Mouse (Mus musculus): ENCODE measurements around the gene Minos1. TPM values are rescaled to one million over a fixed set of nuclear protein-coding genes. Genes with fewer than 3 reads are reported as not detected.

The Minos1 gene
- polyA plus RNA-seq, 1 experiment from 2014 or later = 389 TPM

DNA sequence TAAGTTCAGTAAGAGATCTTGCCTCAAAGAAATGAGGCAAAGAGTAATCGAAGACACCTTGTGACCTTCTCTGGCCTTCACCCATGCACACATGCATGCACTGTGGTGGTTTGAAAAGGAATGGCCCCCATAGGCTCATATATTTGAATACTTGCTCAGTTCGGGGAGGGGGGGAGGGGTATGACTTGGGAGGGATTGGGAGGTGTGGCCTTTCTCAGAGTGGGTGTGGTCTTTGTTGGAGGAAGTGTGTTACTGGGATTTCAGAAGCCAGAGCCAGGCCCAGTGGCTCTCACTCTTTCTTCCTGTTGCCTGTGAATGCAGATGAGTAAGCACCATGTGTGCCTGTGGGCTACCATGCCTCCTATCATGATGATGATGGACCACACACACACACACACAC lies 5.1 kb upstream of the Minos1 start:
- Histone ChIP-seq H3K4me3 (no peak overlapping the region), H3K9me3 (peaks cover 4% of the 10 kb centered on the region; the same call in 1 of the 2 replicates), H3K4me1 (peaks cover 6% of the 10 kb centered on the region), H3K36me3 (replicated peaks) (no peaks in the 10 kb centered on the region), H3K27ac (no peak overlapping the region), H3K27me3 (ENCODE audit: poor library complexity, severe bottlenecking) (no peaks in the 10 kb centered on the region)
- 77% methylated on average over 2 of the region's 2 CpGs for WGBS
- DNase-seq (ENCODE audit: extremely low spot score, low spot score) = no peak

DNA sequence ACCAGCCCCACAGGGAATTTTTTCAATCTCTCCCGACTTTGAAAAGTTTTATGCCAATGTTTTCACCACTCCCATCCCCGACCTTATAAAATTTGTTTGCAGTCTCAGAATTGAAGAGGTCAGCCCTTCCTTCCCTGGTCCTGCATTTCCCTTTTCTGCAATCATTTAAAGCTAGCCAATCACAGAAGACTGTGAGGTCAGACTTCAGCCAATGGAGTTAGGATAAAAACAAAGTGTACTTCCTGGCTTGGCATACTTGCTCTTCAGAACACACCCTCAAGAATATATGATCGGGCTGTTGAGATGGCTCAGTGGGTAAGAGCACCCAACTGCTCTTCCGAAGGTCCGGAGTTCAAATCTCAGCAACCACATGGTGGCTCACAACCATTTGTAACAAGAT lies 2.2 kb upstream of the Minos1 start:
- H3K4me1 ChIP-seq = peaks cover 23% of the 10 kb centered on the region
- peaks cover 4% of the 10 kb centered on the region; the same call in 1 of the 2 replicates for H3K9me3 ChIP-seq
- H3K4me3 ChIP-seq = no peak overlapping the region
- no peak for DNase-seq (ENCODE audit: extremely low spot score, low spot score)
- 86% methylated on average over 5 of the region's 5 CpGs for WGBS
- H3K36me3 ChIP-seq (replicated peaks) = no peaks in the 10 kb centered on the region
- no peaks in the 10 kb centered on the region for H3K27me3 ChIP-seq (ENCODE audit: poor library complexity, severe bottlenecking)
- no peak overlapping the region for H3K27ac ChIP-seq

DNA sequence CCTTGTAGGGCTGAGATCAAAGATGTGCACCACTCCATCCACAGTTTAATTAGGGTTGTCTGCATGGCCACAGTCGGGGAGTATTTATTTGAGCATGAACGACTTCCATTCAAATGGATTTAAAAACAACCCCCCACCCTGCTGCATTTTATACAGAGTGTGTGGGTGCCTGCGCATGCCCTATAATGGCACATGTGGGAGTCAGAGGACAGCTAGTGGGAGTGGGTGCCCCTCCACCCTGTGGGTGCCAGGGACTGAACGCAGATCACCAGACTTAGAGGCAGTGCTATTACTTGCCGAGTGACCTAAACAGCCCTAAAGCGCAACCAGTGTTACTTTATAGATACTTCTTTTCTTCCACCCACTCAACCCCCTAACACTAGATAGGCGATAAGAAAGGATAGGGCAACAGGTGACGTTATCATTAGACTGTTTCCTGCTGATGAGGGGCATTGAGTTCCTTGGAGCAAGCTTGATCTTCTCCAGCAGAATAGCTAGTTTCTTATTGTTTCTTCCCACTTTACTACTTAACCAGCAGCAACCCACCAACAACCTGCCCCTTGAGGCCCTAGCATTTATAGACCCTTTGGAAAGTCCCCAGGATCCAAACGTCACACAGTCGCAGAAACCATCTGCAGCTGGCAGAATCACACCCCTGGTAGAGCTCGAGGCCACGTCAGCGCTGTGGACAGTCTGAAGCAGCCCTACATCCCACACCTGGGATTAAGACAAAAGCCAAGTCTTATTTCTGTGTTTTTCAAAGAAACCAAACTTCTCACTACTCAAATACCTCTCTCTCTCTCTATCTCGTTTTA lies 1.2 kb upstream of the Minos1 start:
- no peak overlapping the region for H3K4me3 ChIP-seq
- no peaks in the 10 kb centered on the region for H3K27me3 ChIP-seq (ENCODE audit: poor library complexity, severe bottlenecking)
- H3K36me3 ChIP-seq (replicated peaks) = peaks cover 5% of the 10 kb centered on the region
- peaks cover 23% of the 10 kb centered on the region for H3K4me1 ChIP-seq
- H3K9me3 ChIP-seq = peaks cover under 1% of the 10 kb centered on the region; the same call in 1 of the 2 replicates
- no peak overlapping the region for H3K27ac ChIP-seq
- no peak for DNase-seq (ENCODE audit: extremely low spot score, low spot score)
- WGBS = 85% methylated on average over 14 of the region's 14 CpGs

DNA sequence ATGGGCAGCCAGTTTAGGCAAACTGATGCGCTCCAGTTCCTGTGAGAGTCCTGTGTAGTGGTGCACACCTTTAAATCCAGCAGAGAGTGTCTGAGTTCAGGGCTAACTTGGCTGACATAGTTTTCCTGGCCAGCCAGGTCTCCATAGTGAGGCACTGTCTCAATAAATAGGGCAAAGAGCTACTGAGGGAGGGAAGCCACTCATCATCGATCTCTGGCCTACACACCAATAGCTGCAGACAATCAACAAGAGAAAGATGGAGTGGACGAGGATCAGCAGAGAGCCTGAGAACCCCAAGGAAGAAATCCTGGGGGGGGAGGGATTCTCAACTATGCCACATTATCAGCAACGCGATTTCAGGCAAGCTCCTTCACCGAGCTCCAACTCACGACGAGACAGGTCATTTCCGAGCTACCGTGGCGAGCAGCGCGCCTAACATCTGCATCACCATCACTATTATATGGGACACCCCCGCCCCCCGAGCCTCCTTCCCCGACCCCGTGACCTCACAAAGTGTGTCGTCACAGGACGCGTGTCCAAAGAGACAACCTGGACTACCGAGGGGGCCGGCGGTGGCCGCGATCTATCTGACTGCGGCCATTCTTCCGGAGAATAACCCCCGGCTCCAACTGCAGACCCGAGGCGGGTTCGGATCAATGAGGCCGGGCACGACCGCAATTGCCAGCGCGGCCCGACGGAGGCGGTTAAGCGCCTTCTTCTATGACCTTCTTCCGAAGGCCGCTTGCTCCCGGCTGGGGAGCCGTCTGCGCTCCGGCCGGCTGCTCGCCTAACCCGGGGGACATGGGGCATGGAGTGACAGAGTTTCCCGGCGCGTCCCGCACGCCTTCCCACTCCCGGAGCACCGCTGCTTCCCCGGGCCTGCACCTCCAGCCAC lies 860 bp downstream of the Minos1 start:
- peak; percentile 45 for DNase-seq (ENCODE audit: extremely low spot score, low spot score)
- Histone ChIP-seq H3K27ac (peak overlapping the region; percentile 93), H3K4me1 (peaks cover 23% of the 10 kb centered on the region), H3K9me3 (peaks cover 8% of the 10 kb centered on the region; the same call in 1 of the 2 replicates), H3K4me3 (peak overlapping the region; percentile 98), H3K27me3 (ENCODE audit: poor library complexity, severe bottlenecking) (no peaks in the 10 kb centered on the region), H3K36me3 (replicated peaks) (peaks cover 13% of the 10 kb centered on the region)
- 3% methylated on average over 57 of the region's 57 CpGs for WGBS

DNA sequence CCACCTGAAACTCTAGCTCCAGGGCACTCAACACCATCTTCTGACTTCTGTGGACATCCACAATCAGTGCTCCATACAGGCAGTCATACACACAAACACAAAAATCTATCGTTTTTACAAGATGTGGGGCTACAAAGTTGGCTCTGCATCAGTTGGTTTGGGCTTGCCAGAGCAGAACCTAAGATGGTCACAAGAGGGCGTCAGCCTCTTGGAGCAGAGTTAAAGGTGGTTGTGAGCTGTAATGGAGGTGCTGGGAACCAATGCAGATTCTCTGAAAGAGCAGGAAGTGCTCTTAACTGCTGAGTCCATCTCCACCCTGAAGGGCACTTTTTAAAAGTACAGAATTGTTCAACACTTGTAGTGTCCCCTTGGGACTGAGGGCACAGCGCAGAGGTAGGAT lies 4.4 kb downstream of the Minos1 start:
- WGBS = 90% methylated on average over 3 of the region's 3 CpGs
- Histone ChIP-seq H3K4me3 (no peak overlapping the region), H3K27me3 (ENCODE audit: poor library complexity, severe bottlenecking) (no peaks in the 10 kb centered on the region), H3K27ac (no peak overlapping the region), H3K4me1 (peaks cover 18% of the 10 kb centered on the region), H3K36me3 (replicated peaks) (peaks cover 13% of the 10 kb centered on the region), H3K9me3 (peaks cover 8% of the 10 kb centered on the region; the same call in 1 of the 2 replicates)
- DNase-seq (ENCODE audit: extremely low spot score, low spot score) = no peak

DNA sequence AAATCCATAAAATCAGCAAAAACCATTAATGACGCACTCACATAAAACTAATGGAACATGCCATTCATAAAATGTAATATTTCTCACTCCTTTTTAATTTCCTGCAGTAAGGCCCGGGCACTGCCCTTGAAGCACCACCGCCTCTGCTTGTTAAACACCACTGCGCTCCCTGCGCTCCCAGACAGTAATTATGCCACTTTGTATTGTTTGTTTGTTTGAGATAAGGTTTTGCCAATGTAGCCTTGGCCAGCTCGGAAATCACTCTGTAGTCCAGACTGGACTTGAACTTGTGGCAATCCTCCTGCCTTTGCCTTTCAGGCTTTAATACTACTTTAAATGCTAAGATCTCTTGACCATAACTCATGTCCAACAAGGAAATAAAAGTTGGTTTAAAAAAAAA lies 6.0 kb downstream of the Minos1 start:
- Histone ChIP-seq H3K36me3 (replicated peaks) (peaks cover 13% of the 10 kb centered on the region), H3K4me1 (peaks cover 12% of the 10 kb centered on the region), H3K4me3 (no peak overlapping the region), H3K27me3 (ENCODE audit: poor library complexity, severe bottlenecking) (no peaks in the 10 kb centered on the region), H3K27ac (no peak overlapping the region), H3K9me3 (peaks cover 8% of the 10 kb centered on the region; the same call in 1 of the 2 replicates)
- WGBS = 97% methylated on average over 6 of the region's 6 CpGs
- DNase-seq (ENCODE audit: extremely low spot score, low spot score) = no peak

DNA sequence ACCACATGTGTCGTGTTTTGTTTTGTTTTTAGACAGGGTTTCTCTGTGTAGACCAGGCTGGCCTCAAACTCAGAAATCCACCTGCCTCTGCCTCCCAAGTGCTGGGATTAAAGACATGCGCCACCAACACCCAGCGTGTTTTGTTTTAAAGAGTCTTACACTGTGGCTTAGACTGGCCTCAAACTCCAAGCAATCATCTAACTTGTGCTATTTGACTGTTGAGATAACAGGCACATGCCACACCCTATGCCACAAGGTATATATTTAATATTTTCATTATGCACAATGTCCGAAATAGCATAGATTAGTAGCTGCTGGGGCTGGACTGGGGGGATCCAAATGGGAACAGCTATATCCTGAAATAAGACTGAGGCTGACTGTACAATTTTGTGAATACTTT lies 8.4 kb downstream of the Minos1 start:
- H3K36me3 ChIP-seq (replicated peaks) = peaks cover 13% of the 10 kb centered on the region
- peaks cover 8% of the 10 kb centered on the region; the same call in 1 of the 2 replicates for H3K9me3 ChIP-seq
- DNase-seq (ENCODE audit: extremely low spot score, low spot score) = no peak
- H3K27ac ChIP-seq = no peak overlapping the region
- H3K4me3 ChIP-seq = no peak overlapping the region
- no peaks in the 10 kb centered on the region for H3K27me3 ChIP-seq (ENCODE audit: poor library complexity, severe bottlenecking)
- 91% methylated on average over 4 of the region's 4 CpGs for WGBS
- no peaks in the 10 kb centered on the region for H3K4me1 ChIP-seq

- DNase-seq (ENCODE audit: extremely low spot score, low spot score) = no peak
- WGBS = 82% methylated on average over 7 of the region's 7 CpGs
- H3K4me1 ChIP-seq = peaks cover 9% of the 10 kb centered on the region
- H3K9me3 ChIP-seq = no peaks in the 10 kb centered on the region
- H3K27me3 ChIP-seq (ENCODE audit: poor library complexity, severe bottlenecking) = no peaks in the 10 kb centered on the region
- no peaks in the 10 kb centered on the region for H3K36me3 ChIP-seq (replicated peaks)
- no peak overlapping the region for H3K4me3 ChIP-seq
- no peak overlapping the region for H3K27ac ChIP-seq
Measured at GRCm38 (mm10) chr4:139120998-139121397, 9.9 kb downstream of the Minos1 start.

- Histone ChIP-seq H3K27me3 (ENCODE audit: poor library complexity, severe bottlenecking) (no peaks in the 10 kb centered on the region), H3K36me3 (replicated peaks) (no peaks in the 10 kb centered on the region), H3K27ac (no peak overlapping the region), H3K4me1 (peaks cover 11% of the 10 kb centered on the region), H3K4me3 (no peak overlapping the region), H3K9me3 (no peaks in the 10 kb centered on the region)
- WGBS = 91% methylated on average over 4 of the region's 4 CpGs
- no peak for DNase-seq (ENCODE audit: extremely low spot score, low spot score)
Measured at GRCm38 (mm10) chr4:139120281-139120814, 10.6 kb downstream of the Minos1 start.

GRCm38 (mm10) chr4:139116356-139117063 lies 14.4 kb downstream of the Minos1 start:
- DNase-seq (ENCODE audit: extremely low spot score, low spot score) = no peak
- no peaks in the 10 kb centered on the region for H3K9me3 ChIP-seq
- H3K27ac ChIP-seq = peak overlapping the region; percentile 4; the same call in 1 of the 2 replicates
- no peaks in the 10 kb centered on the region; the same call in 1 of the 2 replicates for H3K36me3 ChIP-seq (replicated peaks)
- H3K27me3 ChIP-seq (ENCODE audit: poor library complexity, severe bottlenecking) = no peaks in the 10 kb centered on the region
- H3K4me1 ChIP-seq = peaks cover 33% of the 10 kb centered on the region
- H3K4me3 ChIP-seq = no peak overlapping the region
- 88% methylated on average over 3 of the region's 3 CpGs for WGBS

- Histone ChIP-seq H3K4me1 (peaks cover 41% of the 10 kb centered on the region), H3K27me3 (ENCODE audit: poor library complexity, severe bottlenecking) (no peaks in the 10 kb centered on the region), H3K9me3 (no peaks in the 10 kb centered on the region), H3K4me3 (no peak overlapping the region), H3K27ac (no peak overlapping the region), H3K36me3 (replicated peaks) (no peaks in the 10 kb centered on the region; the same call in 1 of the 2 replicates)
- no peak for DNase-seq (ENCODE audit: extremely low spot score, low spot score)
- WGBS = 95% methylated on average over 5 of the region's 5 CpGs
Measured at GRCm38 (mm10) chr4:139115721-139116120, 15.2 kb downstream of the Minos1 start.

- WGBS = 83% methylated on average over 3 of the region's 3 CpGs
- Histone ChIP-seq H3K4me1 (peaks cover 44% of the 10 kb centered on the region), H3K4me3 (no peak overlapping the region), H3K36me3 (replicated peaks) (no peaks in the 10 kb centered on the region; the same call in 1 of the 2 replicates), H3K27ac (no peak overlapping the region), H3K9me3 (no peaks in the 10 kb centered on the region), H3K27me3 (ENCODE audit: poor library complexity, severe bottlenecking) (no peaks in the 10 kb centered on the region)
- DNase-seq (ENCODE audit: extremely low spot score, low spot score) = no peak
Measured at GRCm38 (mm10) chr4:139112482-139112881, 18.4 kb downstream of the Minos1 start.

Data from forebrain, embryonic 10.5 days (tissue).